In the genomic region with DNA sequence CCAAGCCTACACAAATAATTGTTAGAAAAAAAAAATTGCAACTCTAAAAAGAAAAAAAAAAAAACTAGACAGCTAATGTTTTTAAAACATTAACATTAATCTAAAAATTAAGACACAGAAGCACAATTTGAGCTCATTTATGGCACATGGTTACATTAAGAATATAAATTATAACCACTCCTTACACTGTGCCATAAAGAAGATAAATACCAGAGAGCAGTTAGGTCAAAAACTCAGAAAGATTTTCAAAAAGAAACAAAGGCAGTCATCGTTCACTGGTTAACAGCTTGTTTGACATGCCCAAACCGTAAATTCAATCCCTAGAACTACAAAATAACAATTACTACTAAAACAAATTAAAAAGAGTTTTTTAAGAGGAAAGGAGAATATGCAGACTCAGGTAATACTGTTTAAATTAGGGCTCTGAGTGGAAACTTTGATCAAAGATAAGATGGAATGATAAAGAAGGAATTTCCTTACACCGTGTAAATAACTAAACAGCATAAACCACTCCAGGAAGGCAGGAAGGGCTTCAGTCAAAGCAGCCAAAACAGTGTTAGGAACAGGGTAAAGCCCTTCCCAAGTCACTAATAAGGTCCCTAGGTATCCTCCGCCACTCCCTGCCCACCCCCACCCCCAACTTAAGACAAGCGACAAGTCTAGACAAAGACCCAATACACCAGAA, we compare ENCODE assay signal across 19 mouse cellular contexts.
"Had no signal": no experiment of that assay in that cellular context is flagged by ENCODE, and none has a peak within 500 bp of the region (broad histone marks: within the 10 kb centered on the region; RNA-seq: fewer than 3 reads in every experiment).

No protein-coding gene starts in this region.

- H3K4me1 ChIP-seq: midbrain, embryonic 12.5 days; neural tube, embryonic 13.5 days had no signal

- ATAC-seq: midbrain, embryonic 16.5 days had no signal

- H3K36me3 ChIP-seq: lung, embryonic 15.5 days; midbrain, embryonic 10.5 days; midbrain, embryonic 12.5 days; neural tube, embryonic 13.5 days; neural tube, embryonic 15.5 days had no signal

- H3K9ac ChIP-seq: lung, embryonic 15.5 days; midbrain, embryonic 12.5 days; neural tube, embryonic 13.5 days; neural tube, embryonic 15.5 days had no signal

- H3K4me3 ChIP-seq: lung, embryonic 15.5 days; midbrain, embryonic 10.5 days; midbrain, embryonic 12.5 days; myocyte; neural tube, embryonic 13.5 days; neural tube, embryonic 15.5 days had no signal

- H3K4me2 ChIP-seq: lung, embryonic 15.5 days; midbrain, embryonic 12.5 days; neural tube, embryonic 13.5 days; neural tube, embryonic 15.5 days had no signal

- H3K9me3 ChIP-seq: lung, embryonic 15.5 days; midbrain, embryonic 12.5 days; neural tube, embryonic 13.5 days; neural tube, embryonic 15.5 days had no signal

- DNase-seq: lung, adult 2 months; lung, postnatal 14 days; lung, postnatal 36 days; midbrain, embryonic 14.5 days; retina, postnatal 1 day; right cerebral cortex, adult 18-20 months; right cerebral cortex, postnatal 25 days; right cerebral cortex, postnatal 4 days; spleen, adult 18-20 months; thymus, adult 18-20 months; thymus, postnatal 14 days; thymus, postnatal 36 days had no signal

- H3K27me3 ChIP-seq: lung, embryonic 15.5 days; midbrain, embryonic 12.5 days; neural tube, embryonic 13.5 days; neural tube, embryonic 15.5 days had no signal

- H3K27ac ChIP-seq: lung, embryonic 15.5 days; midbrain, embryonic 10.5 days; midbrain, embryonic 12.5 days; neural tube, embryonic 13.5 days; neural tube, embryonic 15.5 days had no signal
